Mouse (Mus musculus): ENCODE measurements around the gene Dtx1. TPM values are rescaled to one million over a fixed set of nuclear protein-coding genes. Genes with fewer than 3 reads are reported as not detected.
A peak's percentile ranks its signal among the peaks of the same experiment; 100 is the strongest.

Gene Dtx1
- polyA plus RNA-seq, 1 experiment, result 46.0 TPM

DNA sequence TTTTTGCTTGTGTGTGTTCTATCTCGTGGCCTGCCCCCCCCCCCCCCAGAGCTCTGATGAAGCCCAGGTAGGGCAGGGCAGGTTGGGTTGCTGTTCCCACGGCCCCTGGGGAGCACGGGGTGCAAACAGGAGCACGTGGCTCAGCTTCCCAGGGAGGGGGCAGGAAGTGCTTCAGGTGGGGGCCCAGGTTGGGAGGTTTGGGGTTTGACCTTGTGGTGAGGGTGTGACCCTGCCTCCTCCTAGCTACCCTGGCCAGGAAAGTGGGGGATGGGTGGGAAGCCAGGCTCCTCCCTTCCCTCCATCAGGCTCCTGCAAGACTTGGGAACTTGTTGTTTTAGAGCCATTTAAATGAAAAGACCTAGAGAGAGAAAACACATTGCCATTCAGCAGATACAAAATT, 23.3 kb downstream of the Dtx1 start:
- Histone ChIP-seq H3K27ac (ENCODE audit: control insufficient read depth, insufficient read depth, low read depth, low read length) (no peak overlapping the region), H3K27me3 (ENCODE audit: control insufficient read depth, insufficient read depth, low read length) (no peaks in the 10 kb centered on the region), H3K36me3 (ENCODE audit: control insufficient read depth, insufficient read depth, low read length) (no peaks in the 10 kb centered on the region), H3K4me1 (ENCODE audit: control insufficient read depth, insufficient read depth, low read length) (peaks cover 10% of the 10 kb centered on the region), H3K4me3 (ENCODE audit: control insufficient read depth, low read depth, low read length) (no peak overlapping the region)
- no peak for TF ChIP-seq CTCF (IDR thresholded peaks at IDR 0.05; ENCODE audit: control insufficient read depth, insufficient read depth, insufficient replicate concordance, low read depth, low read length)
- TF ChIP-seq POLR2A (IDR thresholded peaks at IDR 0.05; ENCODE audit: control insufficient read depth, low read depth, low read length), result no peak

DNA sequence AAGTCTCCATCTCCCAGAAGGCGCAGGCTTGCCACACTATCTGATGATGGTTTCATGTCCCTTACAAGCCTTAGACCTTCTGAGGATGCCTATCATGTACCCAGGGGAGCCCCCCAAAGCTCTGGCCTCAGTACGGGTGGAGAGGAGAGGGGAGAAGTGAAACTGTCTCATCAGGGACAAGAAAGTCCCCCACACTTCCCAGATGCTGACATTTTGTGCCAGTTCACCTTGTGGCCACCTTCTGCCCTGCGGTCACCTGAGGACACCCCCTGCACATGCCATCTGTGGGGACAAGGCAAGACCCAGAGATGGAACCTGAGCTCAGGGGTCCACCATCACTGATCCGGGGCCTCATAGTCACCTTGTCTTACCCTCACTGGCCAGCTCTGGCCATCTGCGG, 23.8 kb downstream of the Dtx1 start:
- TF ChIP-seq POLR2A (IDR thresholded peaks at IDR 0.05; ENCODE audit: control insufficient read depth, low read depth, low read length), result no peak
- TF ChIP-seq CTCF (IDR thresholded peaks at IDR 0.05; ENCODE audit: control insufficient read depth, insufficient read depth, insufficient replicate concordance, low read depth, low read length), result no peak
- Histone ChIP-seq H3K27me3 (ENCODE audit: control insufficient read depth, insufficient read depth, low read length) (no peaks in the 10 kb centered on the region), H3K4me3 (ENCODE audit: control insufficient read depth, low read depth, low read length) (no peak overlapping the region), H3K27ac (ENCODE audit: control insufficient read depth, insufficient read depth, low read depth, low read length) (no peak overlapping the region), H3K4me1 (ENCODE audit: control insufficient read depth, insufficient read depth, low read length) (peaks cover 10% of the 10 kb centered on the region), H3K36me3 (ENCODE audit: control insufficient read depth, insufficient read depth, low read length) (no peaks in the 10 kb centered on the region)

DNA sequence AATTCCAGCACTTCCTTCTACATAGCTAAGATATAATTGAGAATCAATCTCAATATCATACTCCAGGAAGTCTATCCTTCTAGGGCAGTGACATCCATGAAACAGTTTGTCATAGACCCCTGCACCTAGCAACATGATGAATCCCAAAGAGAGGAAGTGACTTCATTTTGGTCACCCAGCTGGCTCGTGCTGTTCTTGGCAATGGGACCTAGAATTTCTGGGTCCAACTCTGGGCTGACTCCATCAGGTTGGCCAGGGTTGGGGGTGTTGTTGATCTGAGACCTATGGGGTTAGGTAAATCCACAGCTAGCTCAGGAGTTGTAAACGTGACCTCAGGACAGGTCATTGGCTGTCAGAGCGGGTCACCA, 24.3 kb downstream of the Dtx1 start:
- H3K36me3 ChIP-seq (ENCODE audit: control insufficient read depth, insufficient read depth, low read length), result no peaks in the 10 kb centered on the region
- TF ChIP-seq POLR2A (IDR thresholded peaks at IDR 0.05; ENCODE audit: control insufficient read depth, low read depth, low read length) (no peak), CTCF (IDR thresholded peaks at IDR 0.05; ENCODE audit: control insufficient read depth, insufficient read depth, insufficient replicate concordance, low read depth, low read length) (no peak)
- no peak overlapping the region for H3K4me3 ChIP-seq (ENCODE audit: control insufficient read depth, low read depth, low read length)
- H3K4me1 ChIP-seq (ENCODE audit: control insufficient read depth, insufficient read depth, low read length), result peaks cover 12% of the 10 kb centered on the region
- H3K27ac ChIP-seq (ENCODE audit: control insufficient read depth, insufficient read depth, low read depth, low read length), result no peak overlapping the region
- H3K27me3 ChIP-seq (ENCODE audit: control insufficient read depth, insufficient read depth, low read length), result no peaks in the 10 kb centered on the region

GRCm38 (mm10) chr5:120686749-120687483, 24.8 kb downstream of the Dtx1 start:
- no peak overlapping the region for H3K4me3 ChIP-seq (ENCODE audit: control insufficient read depth, low read depth, low read length)
- H3K36me3 ChIP-seq (ENCODE audit: control insufficient read depth, insufficient read depth, low read length), result no peaks in the 10 kb centered on the region
- TF ChIP-seq POLR2A (IDR thresholded peaks at IDR 0.05; ENCODE audit: control insufficient read depth, low read depth, low read length) (no peak), CTCF (IDR thresholded peaks at IDR 0.05; ENCODE audit: control insufficient read depth, insufficient read depth, insufficient replicate concordance, low read depth, low read length) (no peak)
- no peaks in the 10 kb centered on the region for H3K27me3 ChIP-seq (ENCODE audit: control insufficient read depth, insufficient read depth, low read length)
- H3K4me1 ChIP-seq (ENCODE audit: control insufficient read depth, insufficient read depth, low read length), result peaks cover 10% of the 10 kb centered on the region
- no peak overlapping the region for H3K27ac ChIP-seq (ENCODE audit: control insufficient read depth, insufficient read depth, low read depth, low read length)

DNA sequence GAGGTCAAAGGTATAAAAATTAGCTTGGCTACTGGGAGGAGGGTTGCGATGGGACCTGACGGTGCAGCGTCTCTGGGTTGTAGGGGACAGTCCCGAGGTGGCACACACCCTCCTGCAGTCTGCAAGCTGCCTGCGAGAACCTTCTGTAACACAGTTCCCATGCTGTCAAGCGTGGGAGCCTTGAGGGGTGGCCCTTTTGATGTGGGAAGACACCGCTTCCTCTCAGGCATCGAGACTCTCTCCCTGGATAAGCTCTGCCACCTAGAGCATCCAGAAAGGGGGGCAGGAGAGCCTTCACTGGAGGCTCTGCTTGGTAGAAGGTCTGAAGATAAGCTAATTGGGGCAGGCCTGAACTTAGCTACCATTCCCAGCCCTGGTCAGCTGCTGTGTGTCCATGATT, 26.0 kb downstream of the Dtx1 start:
- peaks cover 16% of the 10 kb centered on the region for H3K4me1 ChIP-seq (ENCODE audit: control insufficient read depth, insufficient read depth, low read length)
- H3K27ac ChIP-seq (ENCODE audit: control insufficient read depth, insufficient read depth, low read depth, low read length), result no peak overlapping the region
- peaks cover 4% of the 10 kb centered on the region; the same call in 1 of the 2 replicates for H3K27me3 ChIP-seq (ENCODE audit: control insufficient read depth, insufficient read depth, low read length)
- H3K36me3 ChIP-seq (ENCODE audit: control insufficient read depth, insufficient read depth, low read length), result no peaks in the 10 kb centered on the region
- TF ChIP-seq POLR2A (IDR thresholded peaks at IDR 0.05; ENCODE audit: control insufficient read depth, low read depth, low read length) (no peak), CTCF (IDR thresholded peaks at IDR 0.05; ENCODE audit: control insufficient read depth, insufficient read depth, insufficient replicate concordance, low read depth, low read length) (no peak)
- H3K4me3 ChIP-seq (ENCODE audit: control insufficient read depth, low read depth, low read length), result no peak overlapping the region

GRCm38 (mm10) chr5:120682982-120683771, 28.6 kb downstream of the Dtx1 start:
- TF ChIP-seq POLR2A (IDR thresholded peaks at IDR 0.05; ENCODE audit: control insufficient read depth, low read depth, low read length) (no peak), CTCF (IDR thresholded peaks at IDR 0.05; ENCODE audit: control insufficient read depth, insufficient read depth, insufficient replicate concordance, low read depth, low read length) (no peak)
- no peaks in the 10 kb centered on the region for H3K36me3 ChIP-seq (ENCODE audit: control insufficient read depth, insufficient read depth, low read length)
- peaks cover 26% of the 10 kb centered on the region for H3K4me1 ChIP-seq (ENCODE audit: control insufficient read depth, insufficient read depth, low read length)
- peaks cover 5% of the 10 kb centered on the region; the same call in 1 of the 2 replicates for H3K27me3 ChIP-seq (ENCODE audit: control insufficient read depth, insufficient read depth, low read length)
- H3K27ac ChIP-seq (ENCODE audit: control insufficient read depth, insufficient read depth, low read depth, low read length), result no peak overlapping the region
- no peak overlapping the region; the same call in 1 of the 2 replicates for H3K4me3 ChIP-seq (ENCODE audit: control insufficient read depth, low read depth, low read length)

- Histone ChIP-seq H3K4me3 (ENCODE audit: control insufficient read depth, low read depth, low read length) (peak overlapping the region; percentile 81), H3K4me1 (ENCODE audit: control insufficient read depth, insufficient read depth, low read length) (peaks cover 26% of the 10 kb centered on the region), H3K27ac (ENCODE audit: control insufficient read depth, insufficient read depth, low read depth, low read length) (peak overlapping the region; percentile 37; the same call in 1 of the 2 replicates), H3K27me3 (ENCODE audit: control insufficient read depth, insufficient read depth, low read length) (peaks cover 5% of the 10 kb centered on the region; the same call in 1 of the 2 replicates), H3K36me3 (ENCODE audit: control insufficient read depth, insufficient read depth, low read length) (no peaks in the 10 kb centered on the region)
- TF ChIP-seq CTCF (IDR thresholded peaks at IDR 0.05; ENCODE audit: control insufficient read depth, insufficient read depth, insufficient replicate concordance, low read depth, low read length), result no peak
- TF ChIP-seq POLR2A (IDR thresholded peaks at IDR 0.05; ENCODE audit: control insufficient read depth, low read depth, low read length), result no peak
These were observed 30.8 kb downstream of the Dtx1 start for GRCm38 (mm10) chr5:120680918-120681317.

Measured in testis, adult 2 months (tissue).